Mouse (Mus musculus) heart, postnatal 0 days (tissue): Measurements from ENCODE around the gene Slc35d1.

Source experiments
- CTCF ChIP-seq: IDR thresholded peaks from 2 replicates; pipeline ENCODE4 v1.5.1; 2016; ENCODE audit warnings: antibody characterized with exemption, control low read depth, low read depth
- EP300 ChIP-seq: IDR thresholded peaks from 2 replicates; pipeline ENCODE4 v1.6.1; 2016; ENCODE audit warnings: antibody characterized with exemption, low read depth

DNA sequence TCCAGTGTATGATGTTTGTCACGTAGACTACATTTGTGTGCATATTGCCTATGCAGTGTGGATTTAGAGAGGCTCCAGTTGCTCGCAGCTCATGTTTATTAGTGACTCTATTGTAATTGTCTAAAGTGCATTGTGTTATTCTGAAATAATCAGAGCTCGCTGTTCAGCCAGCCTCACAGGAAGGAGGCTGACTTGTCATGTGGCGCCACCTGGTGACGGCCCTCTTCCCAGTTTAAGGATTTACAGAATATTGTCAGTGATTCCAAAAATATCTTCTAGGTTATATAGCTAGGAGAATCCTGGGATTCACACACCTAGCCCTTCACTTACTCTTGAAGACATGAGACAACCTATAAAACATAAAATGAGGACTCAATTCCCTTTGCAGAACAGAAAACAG lies 68.6 kb downstream of the Slc35d1 start:
- peak; percentile 82 for TF ChIP-seq CTCF
- no peak for TF ChIP-seq EP300
